Mouse (Mus musculus) heart, postnatal 14 days (tissue): ENCODE measurements around the gene Atp9a. TPM values are rescaled to one million over a fixed set of nuclear protein-coding genes. Genes with fewer than 3 reads are reported as not detected.
A peak's percentile ranks its signal among the peaks of the same experiment; 100 is the strongest.

Experiments
- DNase-seq, 2 experiments: peaks; one replicate each; pipeline ENCODE4 v3.0.0; 2021 to 2022
- intact Hi-C: fragments of 180-260 bp; cut with DNase I; formaldehyde crosslinking; loops from one replicate; pipeline ENCODE4 v1.15.1; 2025
- total RNA-seq, 2 experiments: library from RNA; stranded (reverse); gene quantifications; 2 replicates each; pipeline ENCODE4 v1.2.3; 2021

Atp9a gene
- total RNA-seq, 2 experiments from 2014 or later: 45.9 to 46.2 TPM

DNA sequence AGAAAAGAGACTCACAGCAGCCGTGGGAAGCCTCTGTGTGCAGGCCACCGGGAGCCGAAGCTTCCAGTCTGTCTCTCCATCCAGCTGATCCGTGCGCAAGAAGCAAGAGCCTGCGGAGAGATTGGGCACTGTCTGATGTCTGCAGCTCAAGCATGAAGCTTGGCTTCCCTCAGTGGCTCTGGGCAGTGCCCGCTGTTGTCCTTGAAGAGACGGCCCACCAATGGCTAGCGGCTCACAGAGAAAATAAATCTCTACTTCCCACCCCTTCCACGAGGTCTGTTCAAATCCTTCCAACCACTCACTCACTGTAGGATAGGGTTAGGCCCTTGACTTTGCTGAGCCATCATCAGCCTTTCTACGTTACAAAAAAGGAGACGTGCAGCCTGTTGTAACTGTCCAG is 54.9 kb downstream of the Atp9a start:
- intact Hi-C loops: no loop called here
- no peak for DNase-seq

DNA sequence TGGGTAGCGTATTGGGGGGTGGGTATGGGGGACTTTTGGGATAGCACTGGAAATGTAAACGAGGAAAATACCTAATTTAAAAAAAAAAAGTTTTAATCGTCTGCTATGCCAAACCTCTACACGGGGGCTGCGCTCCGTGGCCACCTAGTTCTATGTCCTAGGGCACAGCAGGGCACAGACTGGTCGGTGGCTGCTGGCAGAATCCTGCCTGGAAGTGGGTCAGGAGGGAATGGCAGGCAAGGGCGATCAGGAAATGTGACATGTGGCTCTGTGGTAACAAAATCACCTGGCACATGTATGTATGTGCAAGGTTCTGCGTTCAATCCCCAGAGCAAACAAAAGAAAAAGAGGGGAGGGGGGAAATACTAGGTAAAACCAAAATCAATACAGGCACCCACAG is 56.3 kb downstream of the Atp9a start:
- intact Hi-C loops: no loop called here
- no peak for DNase-seq

DNA sequence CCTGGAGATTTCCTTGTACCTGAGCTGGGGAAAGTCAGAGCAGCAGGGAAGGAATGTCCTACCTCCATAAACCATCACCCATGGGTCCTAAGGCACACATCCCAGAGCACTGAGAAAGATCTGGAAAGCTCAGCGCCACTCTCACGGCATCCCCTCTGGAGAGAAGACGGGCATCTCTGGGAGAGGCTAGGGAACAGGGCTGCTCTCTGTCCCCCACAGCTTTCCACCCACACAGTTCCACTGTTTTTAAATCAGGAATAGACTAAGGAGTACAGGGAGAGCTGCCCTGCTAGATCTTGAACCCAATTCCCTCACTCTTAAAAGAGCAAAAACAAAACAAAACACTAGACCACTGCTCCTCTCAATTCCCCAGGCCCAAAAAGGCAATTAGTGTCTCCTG is 57.5 kb downstream of the Atp9a start:
- DNase-seq: no peak
- intact Hi-C loops: no loop called here

DNA sequence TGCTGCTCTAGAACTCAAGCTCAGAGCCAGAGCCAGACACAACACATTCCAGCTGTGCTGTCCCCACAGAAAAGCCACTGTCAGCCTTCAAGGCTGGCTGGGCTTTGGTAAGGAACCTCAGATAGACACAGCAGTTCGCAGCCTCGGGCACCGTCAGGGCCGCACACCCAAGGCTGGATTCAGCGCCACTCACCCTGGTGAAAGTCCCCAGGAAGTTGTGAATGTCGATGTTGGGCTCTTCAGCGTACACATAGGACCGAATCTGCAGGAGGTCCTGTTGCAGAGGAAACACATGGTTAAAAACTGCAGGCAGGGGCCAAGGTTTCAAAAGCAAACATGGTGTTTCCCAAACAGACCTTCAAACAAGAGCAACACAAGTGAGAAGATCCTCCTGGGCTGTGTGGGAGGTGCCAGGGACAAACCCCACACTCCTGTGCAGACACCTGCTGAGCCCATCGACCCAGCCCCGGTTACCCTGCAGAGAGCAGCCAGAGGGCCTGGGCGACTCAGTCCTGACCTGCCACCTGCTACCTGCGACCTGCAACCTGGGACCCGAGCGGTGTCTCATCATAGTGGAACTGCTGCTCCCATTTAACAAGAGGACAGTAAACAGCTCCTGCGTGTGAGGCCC is 58.6 kb downstream of the Atp9a start:
- intact Hi-C loops: no loop called here
- no peak for DNase-seq

DNA sequence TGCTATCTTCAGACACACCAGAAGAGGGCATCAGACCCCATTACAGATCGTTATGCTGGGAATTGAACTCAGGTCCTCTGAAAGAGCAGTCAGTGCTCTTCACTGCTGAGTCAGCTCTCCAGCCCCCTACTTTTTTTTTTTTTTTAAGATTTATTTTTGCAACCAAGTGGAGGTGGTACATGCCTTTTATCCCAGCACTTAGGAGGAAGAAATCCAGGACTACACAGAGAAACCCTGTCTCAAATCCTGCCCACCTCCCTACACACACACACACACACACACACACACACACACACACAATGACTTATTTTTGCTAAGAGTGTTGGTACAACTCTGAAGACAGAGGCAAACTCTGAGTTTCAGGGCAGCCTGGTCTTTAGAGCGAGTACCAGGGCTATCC is 59.5 kb downstream of the Atp9a start:
- intact Hi-C loops: no loop called here
- DNase-seq: no peak

DNA sequence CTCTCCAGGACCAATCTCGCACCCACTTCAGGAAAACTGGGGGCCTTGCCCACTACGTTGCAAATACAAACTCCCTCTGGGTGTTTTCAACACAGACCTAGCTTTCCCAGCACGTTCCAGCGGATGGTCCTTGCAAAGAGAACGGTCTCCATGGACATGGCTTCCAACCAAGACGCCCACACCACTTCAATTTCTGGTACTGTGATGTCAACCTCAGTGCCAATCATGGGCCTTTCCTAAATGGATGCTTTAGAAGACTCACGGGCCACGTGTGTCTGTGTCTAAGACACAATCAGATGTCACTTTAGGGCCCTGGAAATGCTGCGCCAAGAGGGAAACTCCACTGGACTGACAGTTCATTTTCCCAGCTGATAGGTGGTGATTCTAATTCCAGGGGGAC is 60.7 kb downstream of the Atp9a start:
- intact Hi-C loops: no loop called here
- no peak for DNase-seq

DNA sequence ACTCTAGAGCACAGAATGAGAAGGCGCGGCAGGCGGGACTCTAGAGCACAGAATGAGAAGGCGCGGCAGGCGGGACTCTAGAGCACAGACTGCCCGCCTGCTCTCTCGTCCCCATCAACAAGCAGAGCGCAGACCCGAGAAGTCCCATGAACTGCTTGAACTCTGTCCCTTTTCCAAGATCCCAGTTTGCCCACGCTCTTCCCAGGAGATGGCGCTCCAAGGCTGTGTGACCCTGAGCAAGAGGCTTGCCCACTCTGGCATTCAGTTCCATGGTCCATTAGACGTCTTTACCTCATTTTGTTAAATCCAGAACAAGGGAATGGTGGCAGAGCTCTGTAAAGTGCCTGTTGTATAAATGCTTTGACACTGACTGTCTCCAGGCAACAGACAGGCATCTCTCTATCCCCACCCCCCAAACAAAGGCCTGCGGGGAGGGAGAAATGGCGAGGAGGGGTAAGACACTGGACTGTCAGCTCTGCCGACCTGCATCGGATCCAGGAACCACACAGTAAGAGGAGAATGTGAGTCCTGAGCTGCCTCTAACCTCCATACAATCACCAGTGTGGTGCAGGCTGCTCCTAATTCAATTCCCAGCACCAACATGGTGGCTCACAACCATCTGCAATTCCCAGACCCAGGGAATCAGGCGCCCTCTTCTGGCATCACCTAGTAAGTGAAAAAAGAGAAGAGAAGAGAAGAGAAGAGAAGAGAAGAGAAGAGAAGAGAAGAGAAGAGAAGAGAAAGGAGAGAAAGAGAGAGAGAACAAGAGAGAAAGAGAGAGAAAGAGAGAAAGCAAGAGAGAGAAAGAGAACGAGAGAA is 62.6 kb downstream of the Atp9a start:
- intact Hi-C loops: no loop called here
- no peak for DNase-seq

DNA sequence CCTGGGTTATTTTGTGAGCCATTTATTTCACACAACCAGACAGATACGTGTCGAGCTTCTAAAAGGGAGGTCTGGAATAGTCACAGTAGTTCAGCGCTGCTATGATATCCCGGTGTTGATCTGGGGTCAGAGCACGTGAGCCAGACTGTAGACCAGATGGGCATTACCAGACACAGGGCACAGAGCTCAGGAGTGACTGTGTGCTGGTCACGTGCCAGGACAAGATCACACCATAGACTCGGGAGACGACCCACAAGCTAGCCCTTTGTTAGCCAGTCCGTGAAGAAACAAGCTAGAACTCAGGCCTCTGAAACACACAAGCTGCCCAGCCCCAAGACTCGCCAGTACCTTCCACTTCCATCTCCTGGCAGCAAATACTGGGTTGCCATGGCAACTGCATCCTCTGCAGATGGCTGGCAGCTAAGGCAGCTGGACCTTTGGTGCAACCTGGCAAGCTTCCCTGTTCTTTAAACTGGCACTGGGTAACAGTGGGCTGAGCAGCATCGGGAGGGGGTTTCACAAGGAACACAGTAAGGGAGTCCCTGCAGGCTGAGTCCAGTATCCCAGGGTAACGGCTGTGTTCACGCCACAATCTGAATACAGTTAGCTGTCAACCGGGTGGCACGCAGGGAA is 63.4 kb downstream of the Atp9a start:
- intact Hi-C loops: no loop called here
- no peak for DNase-seq

DNA sequence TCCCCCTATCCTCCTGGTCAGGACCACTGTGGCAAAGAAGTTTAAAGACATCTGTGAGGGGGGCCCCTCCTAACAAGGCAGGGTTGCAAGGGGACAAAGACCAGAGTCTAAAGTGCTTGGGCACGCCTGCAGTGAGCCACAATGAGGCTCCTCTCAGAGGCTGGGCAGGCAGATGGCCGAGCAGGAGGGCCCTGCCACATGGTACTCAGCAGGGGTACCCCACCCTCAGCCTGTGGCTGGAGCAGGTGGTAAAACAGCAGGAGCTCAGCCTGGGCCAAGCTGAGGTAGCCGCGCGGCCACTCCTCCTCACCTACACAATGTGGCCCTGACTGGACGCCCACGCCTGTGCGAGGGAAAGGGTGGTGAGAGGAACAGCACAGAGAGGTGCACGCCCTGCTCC is 64.6 kb downstream of the Atp9a start:
- no peak for DNase-seq
- intact Hi-C loops: no loop called here

DNA sequence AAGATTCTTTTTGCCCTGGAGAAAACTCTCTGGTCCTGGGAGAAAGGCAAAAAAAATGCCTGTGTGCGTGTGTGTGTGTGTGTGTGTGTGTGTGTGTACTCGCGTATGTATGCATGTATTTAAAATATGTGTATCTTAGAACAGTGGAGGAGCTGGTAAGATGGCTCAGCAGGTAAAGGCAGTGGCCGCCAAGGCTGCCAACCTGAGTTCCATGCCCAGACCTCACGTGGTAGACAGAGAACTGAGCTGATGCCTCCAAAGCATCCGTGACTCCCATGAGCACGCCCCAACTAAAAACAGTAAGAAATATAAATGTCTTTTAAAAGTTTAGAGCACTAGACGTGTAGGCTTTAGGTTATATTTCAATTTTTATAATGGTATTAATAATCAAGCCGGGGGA is 70.5 kb downstream of the Atp9a start:
- DNase-seq: no peak
- intact Hi-C loops: no loop called here

DNA sequence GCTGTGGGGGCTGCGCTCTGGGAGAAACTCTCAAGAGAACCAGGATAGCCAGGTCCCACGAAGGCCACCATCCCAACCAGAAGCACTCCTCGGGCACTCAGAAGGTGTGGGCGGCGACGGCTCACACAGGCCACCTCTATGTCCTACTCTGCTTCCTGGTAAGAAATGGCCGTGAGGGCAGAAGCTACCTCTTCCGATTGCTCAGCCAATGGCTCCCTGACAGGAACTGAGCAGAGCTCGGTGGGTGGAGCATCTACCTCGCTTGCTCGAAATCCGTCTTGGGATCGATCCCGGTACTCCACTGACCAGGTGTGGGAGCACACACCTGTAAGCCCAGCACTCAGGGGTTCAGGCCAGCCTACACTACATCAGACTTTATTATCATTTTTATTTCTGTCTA is 72.0 kb downstream of the Atp9a start:
- intact Hi-C loops: no loop called here
- no peak for DNase-seq

DNA sequence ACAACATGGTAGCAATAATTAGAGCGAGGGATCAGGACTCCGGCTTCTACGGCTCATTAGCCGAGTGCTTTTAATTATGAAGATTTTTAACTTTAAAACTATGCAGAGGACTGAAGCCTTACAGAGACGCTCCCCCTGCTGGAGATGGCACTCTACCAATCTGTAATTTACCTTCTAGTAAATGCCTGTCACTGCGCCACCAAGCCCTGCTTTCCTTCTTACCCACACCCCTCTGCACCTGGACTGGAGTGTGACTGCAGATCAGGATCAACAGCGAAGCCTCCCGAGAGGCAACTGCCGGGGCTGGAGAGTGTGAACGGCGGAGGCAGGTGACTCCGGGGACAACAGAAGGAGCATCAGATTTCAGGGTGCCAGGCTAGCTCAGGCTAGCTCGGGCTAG is 72.4 kb downstream of the Atp9a start:
- no peak for DNase-seq
- intact Hi-C loops: no loop called here

DNA sequence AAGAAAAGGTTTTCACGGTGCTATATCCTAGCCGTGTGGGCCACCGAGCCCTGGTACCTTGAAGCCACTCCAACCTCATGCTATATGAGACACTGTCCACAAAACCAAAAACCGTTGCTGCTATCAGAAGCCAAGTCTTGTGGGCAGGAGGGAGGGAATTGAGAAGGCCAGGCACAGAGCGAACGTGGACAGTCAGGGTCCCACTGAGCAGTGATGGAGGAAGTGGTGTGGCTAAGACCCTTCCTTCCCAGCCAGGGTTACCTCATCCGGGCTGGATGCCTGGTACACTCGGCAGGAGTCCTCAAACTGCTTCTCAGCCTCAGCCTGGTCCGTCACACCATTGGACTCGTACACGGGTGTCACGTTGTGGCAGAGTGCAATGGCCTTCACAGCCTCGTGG is 74.5 kb downstream of the Atp9a start:
- no peak for DNase-seq
- intact Hi-C loops: no loop called here

DNA sequence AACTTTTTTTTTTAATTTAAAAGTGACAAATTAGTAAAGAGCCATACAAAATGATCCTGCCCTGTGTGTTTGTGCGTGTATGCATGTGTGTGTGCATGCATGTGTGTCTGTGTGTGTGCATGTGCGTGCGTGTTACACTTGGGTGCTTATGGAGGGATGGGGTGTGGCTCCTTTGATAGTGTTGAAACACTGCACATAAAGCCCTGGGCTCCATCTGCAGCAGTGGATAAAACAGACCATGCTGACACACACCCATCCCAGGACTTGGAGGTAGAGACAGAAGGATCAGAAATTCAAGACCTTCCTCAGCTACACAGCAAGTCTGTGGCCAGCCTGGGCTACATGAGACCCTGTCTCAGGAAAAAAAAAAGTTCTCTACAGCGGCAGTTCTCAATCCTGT is 76.5 kb downstream of the Atp9a start:
- DNase-seq: no peak
- intact Hi-C loops: no loop called here

DNA sequence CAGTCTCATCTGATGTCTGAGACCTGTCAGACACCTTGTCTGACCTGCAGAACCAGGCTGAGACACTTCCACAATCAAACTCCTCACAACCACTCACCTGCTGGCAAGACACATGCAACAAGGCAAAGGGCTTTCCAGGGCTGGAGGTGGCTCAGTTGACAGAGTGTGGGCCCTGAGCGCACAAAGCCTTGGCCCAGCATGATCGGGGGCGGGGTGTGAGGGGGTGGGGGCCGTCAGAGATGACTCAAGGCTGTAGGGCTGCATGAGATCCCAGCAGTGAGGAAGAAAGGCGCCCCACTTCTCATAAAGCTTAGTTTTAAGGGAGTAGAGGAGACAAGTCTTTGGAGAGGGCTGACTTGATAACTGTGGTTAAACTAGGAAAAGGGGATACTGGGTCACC is 78.5 kb downstream of the Atp9a start:
- intact Hi-C loops: no loop called here
- DNase-seq: no peak

DNA sequence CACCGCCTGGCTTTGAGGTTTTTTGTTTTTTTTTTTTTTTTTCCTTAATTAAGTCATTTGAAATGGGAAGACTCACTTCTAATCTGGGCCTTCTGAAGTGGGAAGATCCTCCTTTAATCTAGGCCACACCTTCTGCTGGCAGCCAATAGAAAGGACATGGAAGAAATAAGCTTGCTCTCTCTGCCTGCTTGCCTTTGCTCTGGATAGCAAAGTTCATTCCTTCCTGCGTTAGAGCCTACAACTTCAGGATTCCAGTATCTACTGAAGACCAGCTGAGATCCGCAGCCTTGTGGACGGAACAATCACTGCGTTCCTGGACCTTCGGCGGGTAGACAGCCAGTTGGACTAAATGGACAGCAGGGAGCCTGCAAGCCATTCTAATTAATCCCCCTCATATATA is 79.0 kb downstream of the Atp9a start:
- no peak for DNase-seq

DNA sequence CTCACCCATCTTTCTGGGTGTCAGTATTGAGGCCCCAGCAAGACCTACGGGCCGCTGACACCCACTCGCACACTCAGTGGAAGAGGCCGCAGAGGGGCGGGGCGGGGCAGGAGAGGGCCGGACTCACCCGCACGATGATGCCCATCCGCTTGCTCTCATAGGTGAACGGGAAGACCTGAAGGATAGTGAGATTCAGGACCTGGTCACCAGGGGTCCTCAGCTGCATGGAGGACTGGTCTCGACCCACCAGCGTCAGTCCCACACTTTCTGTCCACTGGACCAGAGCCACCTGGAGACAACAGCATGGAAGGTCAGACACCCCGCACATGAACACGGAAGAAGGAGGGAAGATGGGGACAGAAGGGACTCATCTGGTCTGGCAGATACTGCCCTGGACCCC is 80.4 kb downstream of the Atp9a start:
- intact Hi-C loops: no loop called here
- DNase-seq: no peak

More for the DNA sequence above, 79.0 kb downstream of the Atp9a start:
- intact Hi-C loops: no loop called here

DNA sequence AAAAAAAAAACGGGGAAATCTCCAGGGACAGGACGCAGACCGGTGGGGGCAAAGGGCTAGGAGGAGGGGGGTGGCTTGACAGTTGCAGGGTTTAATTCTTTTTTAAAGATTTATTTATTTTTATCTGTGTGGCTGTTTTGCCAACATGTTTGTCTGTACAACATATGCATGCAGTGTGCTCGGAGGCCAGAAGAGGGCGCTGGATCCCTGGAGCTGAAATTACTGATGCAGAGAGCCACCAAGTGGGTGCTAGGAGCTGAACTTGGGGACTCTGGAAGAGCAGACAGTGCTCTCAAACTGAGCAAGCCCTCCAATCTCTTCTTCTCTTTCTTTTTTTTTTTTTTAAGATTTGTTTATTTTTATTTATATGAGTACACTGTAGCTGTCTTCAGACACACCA is 81.9 kb downstream of the Atp9a start:
- DNase-seq: no peak
- intact Hi-C loops: no loop called here

DNA sequence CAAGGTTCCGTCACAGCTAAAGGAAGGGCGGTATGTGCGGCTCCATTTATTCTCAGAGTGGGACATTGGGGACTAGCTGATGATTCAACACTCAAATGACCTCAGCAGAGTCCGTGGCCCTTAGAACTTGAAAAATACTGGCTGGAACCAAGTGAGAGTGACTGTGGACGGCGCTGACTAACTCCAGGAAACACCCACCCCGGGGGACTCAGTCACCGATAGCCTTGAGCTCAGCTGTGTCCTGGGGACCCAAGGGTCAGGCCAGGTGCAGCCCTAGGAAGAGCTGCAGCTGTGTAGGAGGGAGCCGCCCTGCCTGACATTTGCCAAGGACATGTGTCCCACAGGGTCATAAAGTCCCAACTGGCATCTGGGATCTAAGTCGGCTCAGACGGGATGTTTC is 83.7 kb downstream of the Atp9a start:
- intact Hi-C loops: no loop called here
- peak; percentile 40 to 42 for DNase-seq

DNA sequence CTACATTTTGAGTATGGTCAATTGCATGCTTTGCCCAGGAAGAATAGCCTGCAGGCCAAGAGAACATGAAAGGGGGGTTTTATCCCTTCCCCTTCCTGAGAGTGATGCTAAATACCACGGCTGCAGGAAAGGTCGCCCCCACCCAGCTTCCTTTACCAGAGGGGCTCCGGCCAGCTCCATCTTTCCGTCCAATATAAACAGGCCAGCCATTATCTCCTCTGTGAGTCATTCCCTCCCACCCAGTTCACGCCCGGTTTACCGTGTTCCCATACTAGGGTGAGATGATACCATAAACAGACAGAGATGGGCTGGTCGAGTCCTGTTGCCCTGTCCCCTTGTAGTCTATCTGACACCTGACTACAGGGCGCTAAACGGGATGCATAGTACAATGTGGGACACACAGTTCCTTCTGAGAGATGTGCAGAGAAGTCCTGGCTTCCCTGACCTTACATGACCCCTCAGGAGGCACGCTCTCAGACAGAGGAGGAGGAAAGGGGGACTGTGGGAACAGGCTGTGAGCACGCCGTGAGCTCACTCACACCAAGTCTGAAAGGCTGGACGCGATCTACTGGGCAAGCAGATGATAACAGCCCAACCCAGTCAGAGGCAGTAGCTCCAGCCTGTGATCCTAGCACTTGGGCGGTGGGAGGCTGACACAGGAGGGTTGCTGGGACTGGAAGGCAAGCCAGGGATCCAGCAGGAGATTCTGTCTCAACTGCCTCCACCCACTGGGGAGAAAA is 85.5 kb downstream of the Atp9a start:
- intact Hi-C loops: no loop called here
- peak; percentile 42 to 44 for DNase-seq

DNA sequence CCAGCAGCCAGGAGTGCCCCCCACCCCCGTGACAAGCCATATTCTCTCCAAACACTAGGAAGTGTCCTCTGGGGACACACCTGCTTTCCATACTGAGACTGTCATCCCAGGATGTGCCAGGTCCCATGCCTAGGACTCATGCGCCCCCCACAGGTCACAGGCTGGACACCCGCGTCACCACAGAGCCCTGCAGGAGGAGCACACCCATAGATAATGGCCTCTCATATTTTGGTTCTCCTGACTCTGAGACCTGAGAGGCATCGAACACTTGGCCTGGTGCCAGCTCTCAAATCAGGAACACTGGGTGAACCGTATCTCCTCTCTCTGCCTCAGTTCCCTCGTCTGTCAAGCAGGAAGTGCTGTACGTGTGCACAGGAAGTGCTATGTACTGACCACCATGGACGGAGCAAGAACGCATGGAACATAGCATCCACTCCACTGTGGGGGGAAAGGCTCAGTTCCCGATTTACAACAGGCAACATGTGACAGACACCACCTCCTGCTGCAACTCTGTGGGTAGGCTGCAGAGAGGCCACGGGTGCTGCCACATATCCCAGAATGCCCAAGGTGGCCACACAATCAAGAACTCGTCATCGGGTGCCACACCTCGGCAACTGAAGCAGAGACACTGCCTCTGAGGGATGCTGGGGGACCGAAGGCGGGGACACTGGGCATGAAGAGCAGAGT is 87.1 kb downstream of the Atp9a start:
- DNase-seq: peak in 1 of 2 experiments; percentile 25
- intact Hi-C loops: no loop called here
